28 mouse cellular contexts compared by ENCODE assay signal in the genomic region with DNA sequence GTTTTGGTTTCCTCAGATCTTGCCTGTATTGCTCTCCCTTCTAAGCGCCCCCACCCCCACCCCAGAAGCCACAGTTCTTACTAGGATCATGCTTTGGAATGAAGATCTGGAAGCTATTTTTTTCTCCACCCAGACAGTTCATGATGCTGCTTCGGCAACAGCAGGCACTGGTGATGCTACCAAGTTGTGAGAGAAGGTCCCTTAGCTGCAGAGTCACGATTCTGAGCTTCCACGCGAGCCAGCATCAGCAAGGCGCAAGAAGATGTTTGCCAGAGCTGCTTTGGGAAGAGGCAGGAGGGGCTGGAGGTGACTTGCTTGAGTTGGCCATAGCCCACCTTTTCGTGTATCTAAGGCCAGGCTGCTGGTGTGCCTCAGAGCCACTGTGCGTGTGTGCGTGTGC. TPM values are rescaled to one million over a fixed set of nuclear protein-coding genes. Genes with fewer than 3 reads are reported as not detected.
DNase-seq lines count a peak whose midpoint lies in the region; ATAC-seq lines count a peak whose summit lies in the region.
"Had no signal": no experiment of that assay in that cellular context is flagged by ENCODE, and none has a peak within 500 bp of the region (broad histone marks: within the 10 kb centered on the region; RNA-seq: fewer than 3 reads in every experiment).

No protein-coding gene starts in this region.

- peaks cover 60% of the 10 kb centered on the region for H3K4me1 ChIP-seq in heart, embryonic 12.5 days (replicated peaks)
- peaks cover 25% of the 10 kb centered on the region for H3K4me1 ChIP-seq in megakaryocyte, embryonic 14.5 days
- H3K4me1 ChIP-seq: forebrain, embryonic 15.5 days had no signal

- H3K9me3 ChIP-seq in heart, embryonic 12.5 days (replicated peaks), result no peaks in the 10 kb centered on the region
- H3K9me3 ChIP-seq in megakaryocyte, embryonic 14.5 days, result peaks cover 3% of the 10 kb centered on the region
- H3K9me3 ChIP-seq: embryonic facial prominence, embryonic 13.5 days; forebrain, embryonic 15.5 days; limb, embryonic 12.5 days; liver, embryonic 12.5 days; midbrain, embryonic 10.5 days had no signal

- H3K9ac ChIP-seq in heart, embryonic 12.5 days, result no peak overlapping the region
- H3K9ac ChIP-seq: embryonic facial prominence, embryonic 13.5 days; forebrain, embryonic 15.5 days; hindbrain, embryonic 14.5 days; limb, embryonic 12.5 days; liver, embryonic 12.5 days; lung, embryonic 14.5 days had no signal

- peak overlapping the region; percentile 36; the same call in 1 of the 2 replicates for H3K4me2 ChIP-seq in heart, embryonic 12.5 days
- H3K4me2 ChIP-seq: embryonic facial prominence, embryonic 13.5 days; forebrain, embryonic 15.5 days; hindbrain, embryonic 14.5 days; limb, embryonic 12.5 days; liver, embryonic 12.5 days; lung, embryonic 14.5 days had no signal

- no peaks in the 10 kb centered on the region for H3K27me3 ChIP-seq in heart, embryonic 12.5 days (replicated peaks)
- peaks cover 67% of the 10 kb centered on the region for H3K27me3 ChIP-seq in megakaryocyte, embryonic 14.5 days (replicated peaks)
- H3K27me3 ChIP-seq: embryonic facial prominence, embryonic 13.5 days; forebrain, embryonic 15.5 days had no signal

- intact Hi-C loops in left cerebral cortex, postnatal 36 days (cut with DNase I), result no loop called here

- no peak for ATAC-seq in heart, embryonic 12.5 days (ENCODE audit: insufficient number of reproducible peaks, low FRiP score)
- no peak for ATAC-seq in megakaryocyte, adult 5-6 weeks (ENCODE audit: poor library complexity, severe bottlenecking)
- ATAC-seq: forebrain, embryonic 15.5 days; liver, embryonic 12.5 days had no signal

- WGBS in heart, embryonic 12.5 days, result 40% methylated on average over 9 of the region's 9 CpGs

- no peaks in the 10 kb centered on the region for H3K36me3 ChIP-seq in heart, embryonic 12.5 days
- no peaks in the 10 kb centered on the region for H3K36me3 ChIP-seq in megakaryocyte, embryonic 14.5 days (replicated peaks; ENCODE audit: low read length)
- H3K36me3 ChIP-seq: embryonic facial prominence, embryonic 13.5 days; forebrain, embryonic 15.5 days; limb, embryonic 12.5 days; liver, embryonic 12.5 days; midbrain, embryonic 10.5 days had no signal

- H3K4me3 ChIP-seq in heart, embryonic 12.5 days, result no peak overlapping the region
- peak overlapping the region; percentile 17 for H3K4me3 ChIP-seq in megakaryocyte, embryonic 14.5 days (replicated peaks)
- H3K4me3 ChIP-seq: embryonic facial prominence, embryonic 13.5 days; forebrain, embryonic 15.5 days; limb, embryonic 12.5 days; liver, embryonic 12.5 days; midbrain, embryonic 10.5 days had no signal

- DNase-seq in heart, postnatal 4 days, result no peak
- DNase-seq in left cerebral cortex, postnatal 36 days (ENCODE audit: low spot score in 2 of 2), result peak; percentile 70 to 80
- DNase-seq in cerebellum, postnatal 25 days, result no peak
- DNase-seq in adrenal gland, postnatal 14 days, result no peak
- DNase-seq: cerebellum, adult 8-10 months; gastrocnemius, postnatal 10 days; heart, adult 18-20 months; heart, postnatal 10 days; kidney, adult 8-10 months; kidney, postnatal 14 days; lung, embryonic 14.5 days; lung, postnatal 36 days; spleen, adult 18-20 months; thymus, postnatal 36 days had no signal

- no peak overlapping the region; the same call in 1 of the 2 replicates for H3K27ac ChIP-seq in heart, embryonic 12.5 days (ENCODE audit: poor library complexity, severe bottlenecking)
- H3K27ac ChIP-seq: embryonic facial prominence, embryonic 13.5 days; forebrain, embryonic 15.5 days; hindbrain, embryonic 14.5 days; liver, embryonic 12.5 days had no signal

RNA-seq across cellular contexts. Expression of gene Efhd2, which starts 10.7 kb away (rescaled TPM):
- polyA plus RNA-seq in heart, embryonic 12.5 days (2016; fragmentation: Nextera tagmentation; extraction: Ambion mirVana), result 119 and 121 TPM in 2 replicates
- 10 to 100 TPM; 46.5 to 50.5 TPM for total RNA-seq in heart, postnatal 4 days (2021)
- polyA plus RNA-seq in megakaryocyte, embryonic 14.5 days (2012; ENCODE audit: insufficient read depth, low replicate concordance), result 34.7 and 93.3 TPM in 2 replicates
- total RNA-seq in megakaryocyte, adult 5-6 weeks (2015), result 77.1 and 79.0 TPM in 2 replicates
- 79.7 and 97.2 TPM in 2 replicates for total RNA-seq in megakaryocyte, adult 5-6 weeks (2017)
- 100 to 1,000 TPM; 233 to 306 TPM for total RNA-seq in left cerebral cortex, postnatal 36 days (2021)
- total RNA-seq in adrenal gland, postnatal 14 days (2021), result 21.4 and 28.2 TPM in 2 replicates

RNA-seq across cellular contexts. Expression of gene Ctrc, which starts 39.3 kb away (rescaled TPM):
- polyA plus RNA-seq in heart, embryonic 12.5 days (2016; fragmentation: Nextera tagmentation; extraction: Ambion mirVana), result not detected in 2 replicates
- total RNA-seq in heart, postnatal 4 days (2021), result not detected
- polyA plus RNA-seq in megakaryocyte, embryonic 14.5 days (2012; ENCODE audit: insufficient read depth, low replicate concordance), result not detected in 2 replicates
- not detected in 2 replicates for total RNA-seq in megakaryocyte, adult 5-6 weeks (2015)
- total RNA-seq in megakaryocyte, adult 5-6 weeks (2017), result not detected in 2 replicates
- total RNA-seq in left cerebral cortex, postnatal 36 days (2021), result not detected
- not detected in 2 replicates for total RNA-seq in adrenal gland, postnatal 14 days (2021)
- total RNA-seq: gastrocnemius, postnatal 10 days; heart, adult 18-20 months; heart, postnatal 10 days; layer of hippocampus, postnatal 10 days; midbrain, postnatal 0 days; neutrophil, adult 5-6 weeks had no signal
- polyA plus RNA-seq: C2C12; embryonic facial prominence, embryonic 13.5 days; forebrain, embryonic 15.5 days; hindbrain, embryonic 14.5 days; intestine, embryonic 14.5 days; limb, embryonic 12.5 days; liver, embryonic 12.5 days; lung, embryonic 14.5 days; midbrain, embryonic 10.5 days; midbrain, postnatal 0 days had no signal

RNA-seq across cellular contexts. Expression of gene Cela2a, which starts 59.5 kb away (rescaled TPM):
- not detected in 2 replicates for polyA plus RNA-seq in heart, embryonic 12.5 days (2016; fragmentation: Nextera tagmentation; extraction: Ambion mirVana)
- not detected for total RNA-seq in heart, postnatal 4 days (2021)
- polyA plus RNA-seq in megakaryocyte, embryonic 14.5 days (2012; ENCODE audit: insufficient read depth, low replicate concordance), result not detected in 2 replicates
- total RNA-seq in megakaryocyte, adult 5-6 weeks (2015), result not detected in 2 replicates
- not detected in 2 replicates for total RNA-seq in megakaryocyte, adult 5-6 weeks (2017)
- total RNA-seq in left cerebral cortex, postnatal 36 days (2021), result not detected
- 0.56 TPM in 1 of 2 replicates, not detected in the other for total RNA-seq in adrenal gland, postnatal 14 days (2021)
- total RNA-seq: gastrocnemius, postnatal 10 days; heart, adult 18-20 months; layer of hippocampus, postnatal 10 days; midbrain, postnatal 0 days; neutrophil, adult 5-6 weeks had no signal
- polyA plus RNA-seq: C2C12; embryonic facial prominence, embryonic 13.5 days; forebrain, embryonic 15.5 days; hindbrain, embryonic 14.5 days; limb, embryonic 12.5 days; liver, embryonic 12.5 days; lung, embryonic 14.5 days; midbrain, embryonic 10.5 days; midbrain, postnatal 0 days had no signal

Comparison
In these comparisons a context has a peak if more than half of its experiments do, and no peak if none do; other contexts are left out.
1. DNase-seq: peak in left cerebral cortex, postnatal 36 days (2 of 2); none in heart, postnatal 4 days (single experiment), cerebellum, postnatal 25 days (0 of 2) and adrenal gland, postnatal 14 days (single experiment).